Mouse (Mus musculus): ENCODE measurements at regions not wholly inside any gene's neighbourhood (a gene's known extent, or its start where the extent isn't known, plus 50 kb on each side); places are given as distances from the start of the nearest gene placed in this dataset.

DNA sequence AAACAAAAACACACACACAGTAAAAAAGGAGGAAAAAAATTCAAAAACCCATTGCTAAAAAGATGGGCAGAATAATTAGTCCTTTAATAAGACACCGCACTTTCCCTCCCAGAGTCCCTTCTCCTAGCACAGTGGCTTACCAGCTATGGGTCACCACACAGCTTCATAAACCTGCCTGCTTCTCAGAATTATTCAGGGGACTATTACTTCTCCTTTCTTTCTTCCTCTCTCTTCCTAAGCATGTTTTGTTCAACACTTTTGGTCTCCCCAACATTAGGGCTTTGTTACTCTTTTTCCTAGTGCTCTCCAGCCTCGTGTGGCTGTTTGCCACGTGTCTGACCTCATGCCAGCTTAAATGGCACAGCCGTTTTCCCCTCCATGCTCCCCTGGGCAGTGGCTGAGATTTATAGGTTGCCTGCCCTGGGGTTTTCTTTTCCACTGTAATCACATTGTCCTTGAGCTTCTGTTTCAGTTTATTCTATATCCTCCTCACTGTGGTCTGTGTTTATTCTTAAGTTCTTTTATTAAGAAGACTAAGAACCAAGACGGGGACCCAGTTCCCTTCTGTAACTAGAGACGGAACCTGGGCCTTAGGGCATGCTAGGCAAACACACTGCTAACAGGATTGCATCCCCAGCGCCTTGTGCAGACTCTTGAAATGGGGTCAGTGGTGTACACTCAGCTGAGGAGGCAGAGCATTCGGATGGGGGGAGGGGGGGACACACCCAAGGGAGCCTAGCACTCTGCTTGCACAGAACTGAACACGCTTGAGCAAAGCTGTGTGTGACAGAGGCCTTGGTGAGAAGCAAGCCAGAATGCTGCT lies 54.2 kb upstream of the Hdhd5 start:
- Histone ChIP-seq H3K27ac (ENCODE audit: control insufficient read depth, low read depth, low read length) (no peak overlapping the region), H3K9me3 (replicated peaks; ENCODE audit: insufficient read depth, low read length) (no peaks in the 10 kb centered on the region), H3K36me3 (ENCODE audit: control insufficient read depth in 1 of 2, insufficient read depth in 2 of 2, low read length in 2 of 2) (peaks cover 0 to 12% of the 10 kb centered on the region in 2 experiments; a peak in 2 of 4 replicates), H3K4me3 (ENCODE audit: control insufficient read depth in 1 of 2, insufficient read depth in 1 of 2, low read depth in 2 of 2, low read length in 2 of 2) (no peak overlapping the region), H3K4me1 (ENCODE audit: control insufficient read depth in 1 of 2, insufficient read depth in 2 of 2, low read length in 2 of 2) (peaks cover 0 to 7% of the 10 kb centered on the region in 2 experiments; a peak in 3 of 4 replicates), H3K9ac (ENCODE audit: control insufficient read depth, low read depth, low read length, poor library complexity, severe bottlenecking) (no peak overlapping the region), H3K27me3 (ENCODE audit: control insufficient read depth in 1 of 2, insufficient read depth in 2 of 2, low read length in 2 of 2) (no peaks in the 10 kb centered on the region), H3K79me2 (ENCODE audit: control insufficient read depth, insufficient read depth, low read length, poor library complexity) (no peaks in the 10 kb centered on the region)
- no peak for TF ChIP-seq TCF12 (IDR thresholded peaks at IDR 0.05; ENCODE audit: low read depth, low read length)
- no peak for TF ChIP-seq EP300 (IDR thresholded peaks at IDR 0.05; ENCODE audit: low read depth in 1 of 2, low read length in 2 of 2)
- TF ChIP-seq MYB (IDR thresholded peaks at IDR 0.05; ENCODE audit: low read depth, low read length): no peak
- peak; percentile 42 for DNase-seq (ENCODE audit: low read depth, low spot score)

GRCm38 (mm10) chr6:120581748-120582147 lies 50.6 kb upstream of the Hdhd5 start:
- H3K79me2 ChIP-seq (ENCODE audit: control insufficient read depth, insufficient read depth, low read length, poor library complexity): no peaks in the 10 kb centered on the region
- H3K36me3 ChIP-seq (ENCODE audit: control insufficient read depth in 1 of 2, insufficient read depth in 2 of 2, low read length in 2 of 2): peaks cover 0 to 8% of the 10 kb centered on the region in 2 experiments; a peak in 2 of 4 replicates
- DNase-seq (ENCODE audit: low read depth, low spot score): peak; percentile 32
- H3K27me3 ChIP-seq (ENCODE audit: control insufficient read depth in 1 of 2, insufficient read depth in 2 of 2, low read length in 2 of 2): no peaks in the 10 kb centered on the region
- no peaks in the 10 kb centered on the region for H3K9me3 ChIP-seq (replicated peaks; ENCODE audit: insufficient read depth, low read length)
- H3K9ac ChIP-seq (ENCODE audit: control insufficient read depth, low read depth, low read length, poor library complexity, severe bottlenecking): no peak overlapping the region
- no peak overlapping the region for H3K4me3 ChIP-seq (ENCODE audit: control insufficient read depth in 1 of 2, insufficient read depth in 1 of 2, low read depth in 2 of 2, low read length in 2 of 2)
- H3K27ac ChIP-seq (ENCODE audit: control insufficient read depth, low read depth, low read length): no peak overlapping the region
- TF ChIP-seq CTCF (IDR thresholded peaks at IDR 0.05 in 2 of 3, conservative IDR thresholded peaks at IDR 0.05 in 1 of 3; ENCODE audit: control insufficient read depth in 1 of 3, insufficient read depth in 1 of 3, low read depth in 2 of 3, low read length in 3 of 3, poor library complexity in 1 of 3, severe bottlenecking in 1 of 3): peak; percentile 33 to 56 (median 35)
- no peak for TF ChIP-seq ZMIZ1 (IDR thresholded peaks at IDR 0.05; ENCODE audit: low read depth, low read length)
- TF ChIP-seq MAX (IDR thresholded peaks at IDR 0.05; ENCODE audit: low read length): no peak
- TF ChIP-seq POLR2AphosphoS2 (IDR thresholded peaks at IDR 0.05; ENCODE audit: low read length): no peak
- no peak for TF ChIP-seq RCOR1 (IDR thresholded peaks at IDR 0.05; ENCODE audit: low read depth, low read length)
- no peak for TF ChIP-seq E2F4 (IDR thresholded peaks at IDR 0.05; ENCODE audit: borderline replicate concordance, low read depth, low read length)
- no peak for TF ChIP-seq ELF1 (IDR thresholded peaks at IDR 0.05; ENCODE audit: low read depth, low read length)
- no peak for TF ChIP-seq EP300 (IDR thresholded peaks at IDR 0.05; ENCODE audit: low read depth in 1 of 2, low read length in 2 of 2)
- no peak for TF ChIP-seq CHD1 (IDR thresholded peaks at IDR 0.05; ENCODE audit: low read depth, low read length)
- no peak for TF ChIP-seq TBP (IDR thresholded peaks at IDR 0.05; ENCODE audit: low read depth, low read length)
- TF ChIP-seq RAD21 (IDR thresholded peaks at IDR 0.05; ENCODE audit: low read depth, low read length): peak; percentile 40
- peak; percentile 46 for TF ChIP-seq ZC3H11A (IDR thresholded peaks at IDR 0.05; ENCODE audit: low read depth, low read length)
- no peak for TF ChIP-seq USF2 (IDR thresholded peaks at IDR 0.05; ENCODE audit: borderline replicate concordance in 1 of 2, insufficient read depth in 1 of 2, low read depth in 1 of 2, low read length in 2 of 2)
- 0 out of 2 replicates have a peak, but pooled peaks have one; percentile 32 for TF ChIP-seq MXI1 (IDR thresholded peaks at IDR 0.05; ENCODE audit: low read depth, low read length)
- TF ChIP-seq TAL1 (IDR thresholded peaks at IDR 0.05; ENCODE audit: low read length): no peak
- peak; percentile 69; the same call in 1 of the 2 replicates for TF ChIP-seq MYC (IDR thresholded peaks at IDR 0.05; ENCODE audit: low read depth, low read length)
- peak; percentile 40 for TF ChIP-seq SMC3 (IDR thresholded peaks at IDR 0.05; ENCODE audit: low read depth, low read length)
- no peak for TF ChIP-seq ZNF384 (IDR thresholded peaks at IDR 0.05; ENCODE audit: low read depth, low read length)
- no peak for TF ChIP-seq MAZ (IDR thresholded peaks at IDR 0.05; ENCODE audit: low read depth, low read length)
- no peak for TF ChIP-seq SIN3A (IDR thresholded peaks at IDR 0.05; ENCODE audit: low read length)
- no peak for TF ChIP-seq HCFC1 (IDR thresholded peaks at IDR 0.05; ENCODE audit: low read depth, low read length)
- TF ChIP-seq NELFE (IDR thresholded peaks at IDR 0.05; ENCODE audit: low read depth, low read length): no peak
- no peak for TF ChIP-seq CHD2 (IDR thresholded peaks at IDR 0.05; ENCODE audit: low read length)
- no peak for TF ChIP-seq ZKSCAN1 (IDR thresholded peaks at IDR 0.05; ENCODE audit: low read depth, low read length)
- no peak for TF ChIP-seq NRF1 (IDR thresholded peaks at IDR 0.05; ENCODE audit: insufficient read depth, low read depth, low read length, poor library complexity, severe bottlenecking)
- no peak for TF ChIP-seq POLR2A (IDR thresholded peaks at IDR 0.05; ENCODE audit: control insufficient read depth in 1 of 2, insufficient read depth in 1 of 2, low read depth in 1 of 2, low read length in 2 of 2, poor library complexity in 1 of 2)
- no peak for TF ChIP-seq MAFK (IDR thresholded peaks at IDR 0.05; ENCODE audit: borderline replicate concordance, low read depth, low read length)
- no peak for TF ChIP-seq POLR2AphosphoS5 (IDR thresholded peaks at IDR 0.05; ENCODE audit: borderline replicate concordance, low read depth, low read length)
- peaks cover 0 to 6% of the 10 kb centered on the region in 2 experiments; a peak in 3 of 4 replicates for H3K4me1 ChIP-seq (ENCODE audit: control insufficient read depth in 1 of 2, insufficient read depth in 2 of 2, low read length in 2 of 2)

Data from MEL (cell line).